In genomic region chr1:144343820-144344219, GRCm38 (mm10) we compare ENCODE assay signal across 33 mouse cellular contexts.
"Had no signal": no experiment of that assay in that cellular context is flagged by ENCODE, and none has a peak within 500 bp of the region (broad histone marks: within the 10 kb centered on the region; RNA-seq: fewer than 3 reads in every experiment).

No protein-coding gene starts in this region.

- H3K4me2 ChIP-seq: heart, embryonic 11.5 days; heart, embryonic 12.5 days; heart, embryonic 13.5 days; heart, embryonic 15.5 days; hindbrain, embryonic 12.5 days; hindbrain, embryonic 13.5 days; hindbrain, embryonic 14.5 days; hindbrain, embryonic 15.5 days; intestine, embryonic 15.5 days; kidney, embryonic 15.5 days had no signal

- H3K27ac ChIP-seq: heart, embryonic 10.5 days; heart, embryonic 13.5 days; heart, embryonic 15.5 days; hindbrain, embryonic 10.5 days; hindbrain, embryonic 12.5 days; hindbrain, embryonic 13.5 days; hindbrain, embryonic 14.5 days; hindbrain, embryonic 15.5 days; hindbrain, postnatal 0 days; intestine, embryonic 15.5 days; kidney, embryonic 15.5 days; kidney, postnatal 0 days; layer of hippocampus, adult 2 months; left cerebral cortex, adult 2 months had no signal

- DNase-seq: heart, postnatal 14 days; heart, postnatal 36 days; heart, postnatal 4 days; kidney, adult 11 months; kidney, adult 18-20 months; kidney, adult 2 months; kidney, adult 8-10 months; kidney, adult 9 months; kidney, postnatal 10 days; kidney, postnatal 14 days; kidney, postnatal 25 days; kidney, postnatal 36 days; kidney, postnatal 4 days had no signal

- H3K9me3 ChIP-seq: heart, embryonic 10.5 days; heart, embryonic 12.5 days; heart, embryonic 13.5 days; heart, embryonic 15.5 days; hindbrain, embryonic 10.5 days; hindbrain, embryonic 12.5 days; hindbrain, embryonic 13.5 days; hindbrain, embryonic 15.5 days; intestine, embryonic 15.5 days; kidney, embryonic 15.5 days had no signal

- H3K4me1 ChIP-seq: heart, embryonic 10.5 days; heart, embryonic 12.5 days; heart, embryonic 13.5 days; heart, embryonic 15.5 days; hindbrain, embryonic 10.5 days; hindbrain, embryonic 12.5 days; hindbrain, embryonic 13.5 days; hindbrain, embryonic 15.5 days; intestine, embryonic 15.5 days; kidney, embryonic 15.5 days had no signal

- H3K4me3 ChIP-seq: heart, embryonic 10.5 days; heart, embryonic 12.5 days; heart, embryonic 13.5 days; heart, embryonic 15.5 days; hindbrain, embryonic 10.5 days; hindbrain, embryonic 12.5 days; hindbrain, embryonic 13.5 days; hindbrain, embryonic 15.5 days; intestine, embryonic 15.5 days; kidney, embryonic 15.5 days; layer of hippocampus, adult 2 months; left cerebral cortex, adult 2 months had no signal

- H3K36me3 ChIP-seq: heart, embryonic 10.5 days; heart, embryonic 12.5 days; heart, embryonic 13.5 days; heart, embryonic 15.5 days; hindbrain, embryonic 10.5 days; hindbrain, embryonic 12.5 days; hindbrain, embryonic 13.5 days; hindbrain, embryonic 15.5 days; intestine, embryonic 15.5 days; kidney, embryonic 15.5 days had no signal

- H3K27me3 ChIP-seq: heart, embryonic 12.5 days; heart, embryonic 13.5 days; heart, embryonic 15.5 days; hindbrain, embryonic 12.5 days; hindbrain, embryonic 13.5 days; hindbrain, embryonic 15.5 days; intestine, embryonic 15.5 days; kidney, embryonic 15.5 days had no signal

- H3K9ac ChIP-seq: heart, embryonic 12.5 days; heart, embryonic 13.5 days; heart, embryonic 15.5 days; hindbrain, embryonic 12.5 days; hindbrain, embryonic 13.5 days; hindbrain, embryonic 14.5 days; hindbrain, embryonic 15.5 days; intestine, embryonic 15.5 days; kidney, embryonic 15.5 days had no signal

- ATAC-seq: hindbrain, embryonic 16.5 days; hindbrain, postnatal 0 days; inflammation-experienced regulatory T-cells, adult 6 months; intestine, embryonic 15.5 days; intestine, embryonic 16.5 days; intestine, postnatal 0 days had no signal
